Mouse (Mus musculus) ES-Bruce4 (cell line): ENCODE results near the gene Btbd19. TPM values are rescaled to one million over a fixed set of nuclear protein-coding genes. Genes with fewer than 3 reads are reported as not detected.

ENCODE experiments used
- H3K27ac ChIP-seq: 2 replicates; pipeline ENCODE4 v1.5.1; 2012; ENCODE audit warnings: low read length, inconsistent platforms; ENCODE audit not compliant: insufficient read depth
- H3K27me3 ChIP-seq: 2 replicates; pipeline ENCODE4 v1.6.1; 2012; ENCODE audit warnings: mild to moderate bottlenecking, low read length, inconsistent platforms; ENCODE audit not compliant: control insufficient read depth, poor library complexity, insufficient read depth, severe bottlenecking
- H3K36me3 ChIP-seq: 2 replicates; pipeline ENCODE4 v1.6.1; 2012; ENCODE audit warnings: inconsistent platforms, mild to moderate bottlenecking, low read length, moderate library complexity; ENCODE audit not compliant: control insufficient read depth, poor library complexity, insufficient read depth, severe bottlenecking
- H3K4me1 ChIP-seq: one replicate; pipeline ENCODE4 v1.8.1; 2011; ENCODE audit warnings: low read length; ENCODE audit not compliant: control insufficient read depth, insufficient read depth
- H3K4me3 ChIP-seq: 2 replicates; pipeline ENCODE4 v1.5.1; 2011; ENCODE audit warnings: low read depth, mild to moderate bottlenecking, low read length
- H3K9ac ChIP-seq: 2 replicates; pipeline ENCODE4 v1.6.1; 2012; ENCODE audit warnings: low read depth, mild to moderate bottlenecking, inconsistent platforms; ENCODE audit not compliant: poor library complexity, severe bottlenecking
- H3K9me3 ChIP-seq: replicated peaks from 2 replicates; pipeline ENCODE4 v1.6.1; 2012; ENCODE audit warnings: mild to moderate bottlenecking, low read length, inconsistent platforms; ENCODE audit not compliant: control insufficient read depth, poor library complexity, insufficient read depth, severe bottlenecking
- CTCF ChIP-seq: IDR thresholded peaks from one replicate; pipeline ENCODE4 v1.8.1; 2011; ENCODE audit warnings: low read depth, low read length
- EP300 ChIP-seq: IDR thresholded peaks from 2 replicates; pipeline ENCODE4 v1.6.1; 2011; ENCODE audit warnings: low read depth, low read length; ENCODE audit not compliant: insufficient read depth
- POLR2A ChIP-seq: IDR thresholded peaks from one replicate; pipeline ENCODE4 v1.8.1; 2011; ENCODE audit warnings: low read length; ENCODE audit not compliant: insufficient read depth
- polyA plus RNA-seq: library from polyadenylated mRNA; stranded (reverse); fragments of >200 nt; gene quantifications from 2 replicates; pipeline ENCODE4 v1.2.4, GENCODE M21; 2011; ENCODE audit warnings: low read depth; ENCODE audit not compliant: missing spikeins, insufficient read depth, insufficient read length

Gene Btbd19
- polyA plus RNA-seq, 1 experiment, result 60.9 TPM

DNA sequence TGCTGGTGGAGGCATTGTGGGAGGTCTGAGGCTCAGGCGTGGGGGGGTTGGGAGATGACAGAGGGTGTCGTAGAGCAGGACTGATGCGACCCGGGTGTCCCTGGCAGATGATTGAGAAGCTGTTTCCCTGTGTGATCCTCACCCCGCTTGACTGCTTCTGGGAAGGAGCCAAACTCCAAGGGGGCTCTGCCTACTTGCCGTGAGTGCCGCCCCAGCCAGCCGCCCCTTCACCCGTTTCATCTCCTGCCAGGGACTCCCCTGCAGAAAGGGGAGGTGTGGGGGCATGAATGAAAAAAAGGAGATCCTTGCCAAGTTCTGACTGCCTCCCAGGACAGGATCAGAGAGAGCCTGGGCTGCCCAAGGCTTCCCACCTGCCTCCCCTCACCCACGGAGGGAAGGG is 20.4 kb downstream of the Btbd19 start:
- Histone ChIP-seq H3K9me3 (no peaks in the 10 kb centered on the region), H3K4me1 (peaks cover 3% of the 10 kb centered on the region), H3K27me3 (no peaks in the 10 kb centered on the region), H3K9ac (peak overlapping the region; percentile 14; the same call in 1 of the 2 replicates), H3K36me3 (no peaks in the 10 kb centered on the region), H3K27ac (no peak overlapping the region), H3K4me3 (0 out of 2 replicates have a peak overlapping the region, but pooled peaks have one; percentile 1)
- no peak for TF ChIP-seq POLR2A
- TF ChIP-seq CTCF, result no peak
- TF ChIP-seq EP300, result no peak

DNA sequence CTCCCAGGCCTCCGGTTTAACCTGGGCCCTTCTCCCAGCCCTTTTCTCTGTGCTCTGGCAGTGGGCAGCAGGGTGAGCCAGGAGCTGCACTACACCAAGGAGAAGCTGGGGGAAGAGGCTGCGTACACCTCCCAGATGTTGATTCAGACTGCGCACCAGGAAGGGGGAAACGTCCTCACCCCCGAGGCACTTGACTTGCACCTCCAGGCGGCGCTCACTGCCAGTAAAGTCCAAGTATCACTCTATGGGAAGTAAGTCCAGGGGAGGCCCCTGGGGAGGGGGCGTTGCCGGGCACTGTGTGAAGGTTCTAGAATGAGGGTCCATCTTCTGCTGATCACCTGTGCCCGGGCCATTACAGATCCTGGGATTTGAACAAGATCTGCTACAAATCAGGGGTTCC is 20.9 kb downstream of the Btbd19 start:
- Histone ChIP-seq H3K4me1 (peaks cover 3% of the 10 kb centered on the region), H3K27ac (no peak overlapping the region), H3K9ac (peak overlapping the region; percentile 14; the same call in 1 of the 2 replicates), H3K27me3 (no peaks in the 10 kb centered on the region), H3K4me3 (no peak overlapping the region), H3K36me3 (no peaks in the 10 kb centered on the region), H3K9me3 (no peaks in the 10 kb centered on the region)
- TF ChIP-seq EP300 (no peak; the same call in 1 of the 2 replicates), CTCF (peak; percentile 26), POLR2A (no peak)

DNA sequence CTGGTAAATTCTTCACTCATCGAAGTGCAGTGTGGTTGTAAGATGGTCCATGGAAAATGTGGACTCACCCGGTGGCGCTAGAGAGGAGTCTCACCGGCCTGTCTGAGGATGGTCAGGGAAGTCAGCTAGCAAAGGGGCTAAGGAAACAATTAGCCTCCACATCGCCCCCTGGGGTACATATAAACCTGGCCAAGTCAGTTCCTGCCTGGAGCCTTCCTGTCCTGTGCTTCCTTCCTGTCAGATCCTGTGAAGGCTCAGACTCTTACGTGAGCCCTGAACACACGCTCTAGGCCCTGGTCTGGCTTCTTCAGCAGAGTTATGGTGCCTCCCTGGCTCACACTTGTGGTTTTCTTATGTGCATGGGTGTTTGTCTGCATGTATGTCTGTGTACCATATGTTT is 24.3 kb downstream of the Btbd19 start:
- Histone ChIP-seq H3K27ac (peak overlapping the region; percentile 9; the same call in 1 of the 2 replicates), H3K9ac (no peak overlapping the region), H3K27me3 (no peaks in the 10 kb centered on the region), H3K36me3 (no peaks in the 10 kb centered on the region), H3K4me3 (no peak overlapping the region), H3K4me1 (peaks cover 3% of the 10 kb centered on the region), H3K9me3 (no peaks in the 10 kb centered on the region)
- no peak for TF ChIP-seq POLR2A
- peak; percentile 70 for TF ChIP-seq CTCF

DNA sequence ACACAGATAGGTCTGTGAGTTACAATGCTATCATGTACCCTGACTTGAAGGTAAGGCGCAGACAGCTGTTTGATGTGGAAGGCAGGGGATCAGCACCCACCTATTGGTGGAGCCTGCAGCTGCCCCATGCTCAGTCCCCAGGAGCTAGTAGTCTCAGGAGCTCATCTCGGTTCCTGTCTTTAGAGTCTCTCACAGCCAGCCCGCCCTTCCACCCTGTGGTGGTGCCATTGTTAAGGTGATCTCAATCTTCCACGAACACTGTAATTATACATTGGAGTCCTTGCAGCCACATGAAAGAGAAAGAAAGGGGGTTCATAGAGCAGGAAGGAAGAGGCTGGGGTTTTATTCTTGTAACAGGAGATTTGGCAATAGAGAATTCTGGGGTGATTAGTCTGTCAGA is 25.5 kb downstream of the Btbd19 start:
- TF ChIP-seq POLR2A, result no peak
- no peak for TF ChIP-seq EP300
- TF ChIP-seq CTCF, result no peak
- Histone ChIP-seq H3K27me3 (no peaks in the 10 kb centered on the region), H3K36me3 (no peaks in the 10 kb centered on the region), H3K9me3 (no peaks in the 10 kb centered on the region), H3K4me1 (peaks cover 2% of the 10 kb centered on the region), H3K4me3 (no peak overlapping the region), H3K27ac (0 out of 2 replicates have a peak overlapping the region, but pooled peaks have one; percentile 6), H3K9ac (no peak overlapping the region)

DNA sequence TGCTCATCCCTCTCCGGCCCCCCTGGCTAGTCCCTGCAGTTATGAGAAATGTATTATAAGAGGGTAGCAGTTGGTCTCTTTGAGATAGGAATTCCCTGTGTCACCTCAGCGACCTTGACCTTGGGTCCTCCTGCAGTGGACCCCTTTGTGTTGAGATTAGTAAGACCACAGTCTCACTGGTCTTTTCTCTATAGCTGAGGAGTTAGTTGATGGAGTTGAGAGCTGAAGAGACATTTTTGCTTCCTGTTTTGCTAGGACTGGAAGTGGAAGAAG is 26.8 kb downstream of the Btbd19 start:
- Histone ChIP-seq H3K9me3 (no peaks in the 10 kb centered on the region), H3K36me3 (no peaks in the 10 kb centered on the region), H3K27me3 (no peaks in the 10 kb centered on the region), H3K9ac (no peak overlapping the region), H3K4me3 (no peak overlapping the region), H3K27ac (peak overlapping the region; percentile 24), H3K4me1 (no peaks in the 10 kb centered on the region)
- TF ChIP-seq POLR2A, result no peak
- no peak for TF ChIP-seq EP300
- no peak for TF ChIP-seq CTCF

DNA sequence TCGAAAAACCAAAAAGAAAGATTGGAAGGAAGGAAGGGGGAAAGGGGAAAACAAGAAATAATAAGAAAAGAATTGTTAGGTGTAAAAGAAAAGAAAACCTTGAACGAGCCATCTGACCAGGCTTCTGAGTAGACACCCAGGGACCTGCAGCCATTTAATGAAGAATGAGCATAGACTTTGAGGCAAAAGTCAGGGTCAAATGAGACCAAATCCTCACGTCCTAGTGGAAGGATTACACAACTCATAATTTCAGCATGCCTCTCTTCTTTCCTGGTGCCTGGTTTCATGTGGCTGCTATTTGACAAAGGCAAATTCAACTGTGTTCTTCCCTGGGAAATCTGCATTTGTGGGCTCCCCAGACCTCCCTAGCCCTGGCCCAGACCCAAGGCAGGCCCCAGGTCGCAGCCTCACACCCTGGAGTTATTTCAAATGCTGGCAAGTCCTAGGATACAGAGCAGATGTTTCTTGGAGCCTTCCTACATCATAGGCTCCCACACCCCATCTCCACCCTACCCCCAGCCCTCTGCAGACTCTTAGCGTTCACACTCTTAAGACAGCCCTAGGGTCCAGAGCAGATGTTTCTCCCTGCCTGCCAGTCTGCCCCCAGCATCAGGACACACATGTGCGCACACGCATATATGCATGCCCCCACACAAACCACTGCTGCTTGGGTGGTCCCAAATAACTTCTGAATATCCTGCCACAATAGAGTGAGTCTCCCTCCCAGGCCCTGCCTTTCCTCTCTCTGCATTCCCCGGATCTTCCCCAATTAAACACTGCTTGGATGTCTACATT is 27.4 kb downstream of the Btbd19 start:
- peak; percentile 55; the same call in 1 of the 2 replicates for TF ChIP-seq EP300
- no peak for TF ChIP-seq CTCF
- Histone ChIP-seq H3K27ac (peak overlapping the region; percentile 24), H3K36me3 (no peaks in the 10 kb centered on the region), H3K9ac (no peak overlapping the region), H3K27me3 (no peaks in the 10 kb centered on the region), H3K9me3 (no peaks in the 10 kb centered on the region), H3K4me3 (no peak overlapping the region), H3K4me1 (no peaks in the 10 kb centered on the region)
